Mouse (Mus musculus) neural tube, embryonic 13.5 days (tissue): ENCODE results near the gene Snrnp27. TPM values are rescaled to one million over a fixed set of nuclear protein-coding genes. Genes with fewer than 3 reads are reported as not detected.

ENCODE experiments used
- ATAC-seq: fragments of 200-750 bp; cut with Nextera tagmentation; 2 replicates; pipeline ENCODE4 v1.8.0; 2017; ENCODE audit warnings: low read depth, mild to moderate bottlenecking, moderate TSS enrichment, moderate library complexity
- H3K27ac ChIP-seq: fragments of 300-500 bp; sonication (generic); replicated peaks from 2 replicates; pipeline ENCODE4 v1.5.1; 2015; ENCODE audit warnings: moderate library complexity, mild to moderate bottlenecking, inconsistent platforms
- H3K27me3 ChIP-seq: fragments of 300-500 bp; sonication (generic); 2 replicates; pipeline ENCODE4 v1.6.1; 2015; ENCODE audit warnings: mild to moderate bottlenecking, inconsistent platforms
- H3K36me3 ChIP-seq: fragments of 300-500 bp; sonication (generic); 2 replicates; pipeline ENCODE4 v1.6.1; 2015; ENCODE audit warnings: mild to moderate bottlenecking, inconsistent platforms
- H3K4me1 ChIP-seq: fragments of 300-500 bp; sonication (generic); replicated peaks from 2 replicates; pipeline ENCODE4 v1.6.1; 2015; ENCODE audit warnings: inconsistent platforms
- H3K4me2 ChIP-seq: fragments of 300-500 bp; sonication (generic); 2 replicates; pipeline ENCODE4 v1.6.1; 2015; ENCODE audit warnings: inconsistent platforms, mild to moderate bottlenecking, moderate library complexity
- H3K4me3 ChIP-seq: fragments of 300-500 bp; sonication (generic); 2 replicates; pipeline ENCODE4 v1.5.1; 2015; ENCODE audit warnings: mild to moderate bottlenecking, inconsistent platforms
- H3K9ac ChIP-seq: fragments of 300-500 bp; sonication (generic); 2 replicates; pipeline ENCODE4 v1.6.1; 2015; ENCODE audit warnings: moderate library complexity, mild to moderate bottlenecking, inconsistent platforms
- H3K9me3 ChIP-seq: fragments of 300-500 bp; sonication (generic); 2 replicates; pipeline ENCODE4 v1.6.1; 2016; ENCODE audit warnings: inconsistent platforms
- WGBS: fragments of 180-500 bp; shearing (Covaris S2); methylation state at CpG from one replicate; pipeline ENCODE4 v1.1.7; 2015; 5-methylcytosine and 5-hydroxymethylcytosine counted together
- polyA plus RNA-seq: library from polyadenylated mRNA; unstranded; fragments of >200 nt; fragmentation: Nextera tagmentation; extraction: Ambion mirVana; gene quantifications from 2 replicates; pipeline ENCODE4 v1.2.1, GENCODE M21; 2015

The Snrnp27 gene
- polyA plus RNA-seq, 1 experiment from 2014 or later: 101 TPM

GRCm38 (mm10) chr6:86658501-86658900, 25.8 kb downstream of the Snrnp27 start:
- no peaks in the 10 kb centered on the region for H3K9me3 ChIP-seq
- ATAC-seq: no peak
- no peak overlapping the region for H3K4me2 ChIP-seq
- no peak overlapping the region for H3K27ac ChIP-seq
- peaks cover 80% of the 10 kb centered on the region for H3K36me3 ChIP-seq
- no peaks in the 10 kb centered on the region for H3K4me1 ChIP-seq
- H3K9ac ChIP-seq: no peak overlapping the region
- no peak overlapping the region for H3K4me3 ChIP-seq
- no peaks in the 10 kb centered on the region for H3K27me3 ChIP-seq
- WGBS: 83% methylated on average over 3 of the region's 3 CpGs

GRCm38 (mm10) chr6:86654270-86654916, 29.9 kb downstream of the Snrnp27 start:
- no peak for ATAC-seq
- no peak overlapping the region for H3K4me3 ChIP-seq
- 79% methylated on average over 9 of the region's 9 CpGs for WGBS
- H3K4me2 ChIP-seq: no peak overlapping the region
- peaks cover 78% of the 10 kb centered on the region for H3K36me3 ChIP-seq
- no peaks in the 10 kb centered on the region for H3K9me3 ChIP-seq
- H3K9ac ChIP-seq: no peak overlapping the region
- H3K27me3 ChIP-seq: no peaks in the 10 kb centered on the region
- no peak overlapping the region for H3K27ac ChIP-seq
- no peaks in the 10 kb centered on the region for H3K4me1 ChIP-seq

- no peaks in the 10 kb centered on the region for H3K27me3 ChIP-seq
- H3K27ac ChIP-seq: no peak overlapping the region
- no peak overlapping the region for H3K4me3 ChIP-seq
- H3K4me1 ChIP-seq: no peaks in the 10 kb centered on the region
- H3K36me3 ChIP-seq: peaks cover 78% of the 10 kb centered on the region
- WGBS: 96% methylated on average over 6 of the region's 6 CpGs
- H3K9ac ChIP-seq: no peak overlapping the region
- no peaks in the 10 kb centered on the region for H3K9me3 ChIP-seq
- H3K4me2 ChIP-seq: no peak overlapping the region
- no peak for ATAC-seq
Measured at GRCm38 (mm10) chr6:86653026-86653425, 31.3 kb downstream of the Snrnp27 start.

- H3K9ac ChIP-seq: no peak overlapping the region
- H3K27me3 ChIP-seq: no peaks in the 10 kb centered on the region
- H3K4me1 ChIP-seq: no peaks in the 10 kb centered on the region
- H3K36me3 ChIP-seq: peaks cover 33% of the 10 kb centered on the region
- no peak for ATAC-seq
- H3K9me3 ChIP-seq: no peaks in the 10 kb centered on the region
- no peak overlapping the region for H3K27ac ChIP-seq
- H3K4me3 ChIP-seq: no peak overlapping the region
- H3K4me2 ChIP-seq: no peak overlapping the region
- WGBS: 82% methylated on average over 7 of the region's 7 CpGs
Measured at GRCm38 (mm10) chr6:86646143-86646542, 38.2 kb downstream of the Snrnp27 start.

DNA sequence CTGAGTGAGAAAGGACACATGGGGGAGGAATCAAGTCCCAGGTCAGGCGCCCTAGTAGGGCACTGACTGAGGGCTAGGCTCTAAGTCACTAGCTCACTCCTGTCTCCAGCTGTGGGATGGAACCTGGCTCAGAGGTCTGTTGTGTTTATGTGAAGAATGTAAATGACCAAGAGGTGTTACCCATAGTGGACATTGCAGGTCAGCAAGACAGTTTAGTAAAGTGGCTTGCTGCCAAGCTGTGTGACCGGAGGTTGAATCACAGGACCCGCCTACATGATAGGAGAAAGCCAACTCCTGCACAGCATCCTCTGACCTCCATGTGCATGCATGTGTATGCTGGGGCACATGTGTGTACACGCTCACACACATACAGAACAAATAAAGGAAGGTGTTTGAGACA, 38.8 kb downstream of the Snrnp27 start:
- no peaks in the 10 kb centered on the region for H3K9me3 ChIP-seq
- 80% methylated on average over 4 of the region's 4 CpGs for WGBS
- H3K4me1 ChIP-seq: no peaks in the 10 kb centered on the region
- H3K9ac ChIP-seq: no peak overlapping the region
- peaks cover 27% of the 10 kb centered on the region for H3K36me3 ChIP-seq
- H3K27ac ChIP-seq: no peak overlapping the region
- H3K4me2 ChIP-seq: no peak overlapping the region
- H3K4me3 ChIP-seq: no peak overlapping the region
- no peaks in the 10 kb centered on the region for H3K27me3 ChIP-seq
- no peak for ATAC-seq

DNA sequence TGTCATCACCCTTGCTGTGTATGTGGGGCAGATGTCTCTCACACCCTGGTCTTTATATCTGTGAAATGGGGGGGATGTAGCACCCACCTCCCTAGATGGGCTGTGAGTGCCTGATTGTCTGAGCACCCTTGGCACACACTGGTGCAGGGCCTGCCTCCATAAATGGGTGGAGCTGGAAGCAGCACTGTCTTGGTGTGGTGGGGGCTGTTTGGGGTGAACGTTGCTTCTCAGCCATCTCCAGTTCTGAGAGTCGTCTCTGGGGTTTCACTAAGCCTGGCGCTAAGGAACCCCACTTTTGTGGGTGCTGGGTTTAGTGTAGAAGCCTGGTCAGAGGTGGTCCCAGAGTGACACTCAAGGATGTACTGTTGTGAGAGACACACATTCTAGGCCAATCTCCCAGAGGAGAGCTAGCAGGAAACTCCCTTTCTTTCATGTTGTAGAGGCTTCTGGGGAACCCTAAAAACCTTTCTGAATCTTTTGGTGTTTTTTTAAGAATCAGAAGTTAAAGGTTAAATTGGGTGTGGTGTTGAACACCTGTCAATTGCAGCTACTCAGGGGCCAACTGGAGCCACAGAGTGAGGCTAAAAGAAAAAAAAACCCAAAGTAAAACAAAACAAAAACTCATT, 39.4 kb downstream of the Snrnp27 start:
- WGBS: 93% methylated on average over 3 of the region's 3 CpGs
- no peak overlapping the region for H3K27ac ChIP-seq
- no peaks in the 10 kb centered on the region for H3K9me3 ChIP-seq
- no peak overlapping the region for H3K4me2 ChIP-seq
- peaks cover 21% of the 10 kb centered on the region for H3K36me3 ChIP-seq
- no peak overlapping the region for H3K9ac ChIP-seq
- H3K4me1 ChIP-seq: no peaks in the 10 kb centered on the region
- no peak overlapping the region for H3K4me3 ChIP-seq
- no peak for ATAC-seq
- no peaks in the 10 kb centered on the region for H3K27me3 ChIP-seq

GRCm38 (mm10) chr6:86641716-86642115, 42.6 kb downstream of the Snrnp27 start:
- no peaks in the 10 kb centered on the region for H3K4me1 ChIP-seq
- H3K9me3 ChIP-seq: no peaks in the 10 kb centered on the region
- H3K4me3 ChIP-seq: no peak overlapping the region
- H3K36me3 ChIP-seq: no peaks in the 10 kb centered on the region
- 68% methylated on average over 8 of the region's 8 CpGs for WGBS
- ATAC-seq: no peak
- no peaks in the 10 kb centered on the region for H3K27me3 ChIP-seq
- no peak overlapping the region for H3K27ac ChIP-seq
- no peak overlapping the region for H3K9ac ChIP-seq
- H3K4me2 ChIP-seq: no peak overlapping the region

DNA sequence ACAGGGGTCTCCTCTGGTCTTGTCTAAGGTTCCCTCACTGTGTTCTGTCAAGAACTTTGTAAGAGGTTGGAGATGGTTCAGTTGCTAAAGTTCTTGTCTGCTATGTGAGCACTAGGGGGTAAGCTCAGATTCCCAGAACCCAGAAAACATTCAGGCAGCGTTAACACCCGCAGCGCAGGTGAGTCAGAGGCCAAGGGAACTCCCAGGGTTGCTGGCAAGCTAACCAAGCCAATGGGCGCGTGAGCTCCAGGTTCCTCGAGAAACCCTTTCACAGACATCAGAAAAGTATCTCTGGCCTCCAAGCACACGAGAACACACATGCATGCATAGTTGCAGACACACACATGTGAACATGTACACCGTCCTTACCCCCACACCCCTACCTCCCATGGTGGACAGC, 43.5 kb downstream of the Snrnp27 start:
- no peak overlapping the region for H3K27ac ChIP-seq
- ATAC-seq: no peak
- no peak overlapping the region for H3K4me3 ChIP-seq
- 88% methylated on average over 8 of the region's 8 CpGs for WGBS
- no peaks in the 10 kb centered on the region for H3K9me3 ChIP-seq
- H3K4me2 ChIP-seq: no peak overlapping the region
- no peaks in the 10 kb centered on the region for H3K4me1 ChIP-seq
- H3K9ac ChIP-seq: no peak overlapping the region
- H3K27me3 ChIP-seq: no peaks in the 10 kb centered on the region
- no peaks in the 10 kb centered on the region for H3K36me3 ChIP-seq

DNA sequence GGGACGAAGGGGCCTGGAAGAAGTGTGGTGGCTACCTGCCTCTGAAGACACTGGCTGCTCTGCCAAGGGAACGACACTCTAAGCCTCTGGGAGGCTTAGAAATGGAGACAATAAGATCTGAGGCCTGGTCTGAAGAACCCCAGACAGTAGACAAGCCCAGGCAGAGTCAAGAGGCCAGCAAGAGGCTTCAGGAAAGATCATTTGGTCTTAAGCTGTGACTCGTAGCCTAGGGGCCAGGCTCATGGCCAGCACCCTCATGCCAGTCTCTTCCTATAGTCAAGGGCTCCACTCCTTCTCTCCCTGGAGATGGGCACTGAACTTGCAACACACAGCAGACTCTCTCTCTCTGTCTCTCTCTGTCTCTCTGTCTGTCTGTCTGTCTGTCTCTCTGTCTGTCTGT, 44.2 kb downstream of the Snrnp27 start:
- ATAC-seq: no peak

GRCm38 (mm10) chr6:86639180-86640160, 44.9 kb downstream of the Snrnp27 start:
- Histone ChIP-seq H3K9me3 (no peaks in the 10 kb centered on the region), H3K4me2 (no peak overlapping the region), H3K27me3 (no peaks in the 10 kb centered on the region), H3K36me3 (no peaks in the 10 kb centered on the region), H3K4me3 (no peak overlapping the region), H3K9ac (no peak overlapping the region), H3K27ac (no peak overlapping the region), H3K4me1 (no peaks in the 10 kb centered on the region)
- no peak for ATAC-seq
- 82% methylated on average over 18 of the region's 18 CpGs for WGBS

More for the DNA sequence above, 44.2 kb downstream of the Snrnp27 start:
- no peak overlapping the region for H3K4me3 ChIP-seq
- no peak overlapping the region for H3K4me2 ChIP-seq
- no peaks in the 10 kb centered on the region for H3K4me1 ChIP-seq
- no peaks in the 10 kb centered on the region for H3K27me3 ChIP-seq
- H3K36me3 ChIP-seq: no peaks in the 10 kb centered on the region
- WGBS: 81% methylated on average over 3 of the region's 3 CpGs
- H3K9me3 ChIP-seq: no peaks in the 10 kb centered on the region
- no peak overlapping the region for H3K27ac ChIP-seq
- H3K9ac ChIP-seq: no peak overlapping the region

- no peak for ATAC-seq
- H3K27ac ChIP-seq: no peak overlapping the region
- 19% methylated on average over 2 of the region's 2 CpGs for WGBS
- no peak overlapping the region for H3K4me3 ChIP-seq
- no peak overlapping the region for H3K9ac ChIP-seq
- H3K36me3 ChIP-seq: no peaks in the 10 kb centered on the region
- no peaks in the 10 kb centered on the region for H3K4me1 ChIP-seq
- no peaks in the 10 kb centered on the region for H3K9me3 ChIP-seq
- no peaks in the 10 kb centered on the region for H3K27me3 ChIP-seq
- no peak overlapping the region for H3K4me2 ChIP-seq
Measured at GRCm38 (mm10) chr6:86638434-86638833, 45.9 kb downstream of the Snrnp27 start.

DNA sequence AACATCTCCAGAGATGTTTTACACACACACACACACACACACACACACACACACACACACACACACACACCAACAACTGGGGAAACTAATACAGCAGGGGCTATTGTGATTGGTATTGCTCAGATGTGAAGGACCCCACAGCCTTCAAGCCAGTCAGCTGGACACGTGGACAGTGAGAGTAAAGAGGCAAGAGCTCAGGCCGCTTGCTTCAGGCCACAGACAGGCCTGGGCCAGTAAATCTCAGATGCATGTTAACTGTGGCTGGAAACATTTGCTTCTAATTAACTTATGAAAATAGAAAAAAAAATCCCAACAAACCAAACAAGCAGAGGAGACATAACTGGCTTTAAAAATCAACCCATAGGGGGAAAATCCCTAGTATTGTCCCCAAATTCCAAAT, 46.5 kb downstream of the Snrnp27 start:
- no peak overlapping the region for H3K4me2 ChIP-seq
- H3K27me3 ChIP-seq: no peaks in the 10 kb centered on the region
- H3K27ac ChIP-seq: no peak overlapping the region
- H3K9ac ChIP-seq: no peak overlapping the region
- H3K4me3 ChIP-seq: no peak overlapping the region
- H3K9me3 ChIP-seq: no peaks in the 10 kb centered on the region
- 83% methylated on average over 2 of the region's 2 CpGs for WGBS
- no peaks in the 10 kb centered on the region for H3K4me1 ChIP-seq
- no peak for ATAC-seq
- H3K36me3 ChIP-seq: no peaks in the 10 kb centered on the region
